Mouse (Mus musculus) cerebellum, adult 2 months (tissue): Measurements from ENCODE around the gene Dusp27. TPM values are rescaled to one million over a fixed set of nuclear protein-coding genes. Genes with fewer than 3 reads are reported as not detected.

ENCODE experiments used
- DNase-seq, 2 experiments: peaks; one replicate each; pipeline ENCODE4 v3.0.0; 2021
- H3K27ac ChIP-seq: fragments of 200-500 bp; 2 replicates; pipeline ENCODE4 v1.5.1; 2012; ENCODE audit warnings: low read length, control low read depth, inconsistent platforms; ENCODE audit not compliant: insufficient read depth
- H3K27me3 ChIP-seq: fragments of 200-500 bp; 2 replicates; pipeline ENCODE4 v1.6.1; 2012; ENCODE audit warnings: inconsistent platforms, mild to moderate bottlenecking, low read length, moderate library complexity; ENCODE audit not compliant: control insufficient read depth, insufficient read depth
- H3K4me1 ChIP-seq: fragments of 200-500 bp; 2 replicates; pipeline ENCODE4 v1.6.1; 2011; ENCODE audit warnings: low read length; ENCODE audit not compliant: control insufficient read depth, insufficient read depth
- H3K4me3 ChIP-seq: fragments of 200-500 bp; replicated peaks from 2 replicates; pipeline ENCODE3; 2011; ENCODE audit warnings: mild to moderate bottlenecking, low read depth, low read length, control low read depth; ENCODE audit not compliant: insufficient read depth
- CTCF ChIP-seq: fragments of 200-500 bp; IDR thresholded peaks from 2 replicates; pipeline ENCODE4 v1.5.1; 2011; ENCODE audit warnings: low read depth, mild to moderate bottlenecking, control low read depth, low read length, moderate library complexity, borderline replicate concordance; ENCODE audit not compliant: insufficient read depth
- POLR2A ChIP-seq: fragments of 200-500 bp; IDR thresholded peaks from 2 replicates; pipeline ENCODE4 v1.6.1; 2011; ENCODE audit warnings: low read length, control low read depth, borderline replicate concordance; ENCODE audit not compliant: insufficient read depth
- WGBS: fragments of 180-500 bp; shearing (Covaris S2); methylation state at CpG from one replicate; pipeline ENCODE4 v1.1.7; 2018; 5-methylcytosine and 5-hydroxymethylcytosine counted together
- polyA plus RNA-seq: library from polyadenylated mRNA; depleted of rRNA; stranded (reverse); fragments of >200 nt; gene quantifications from 2 replicates; pipeline ENCODE4 v1.2.3, GENCODE M21; 2012; rRNA removed

Gene Dusp27
- polyA plus RNA-seq = 0.15 and 0.16 TPM in 2 replicates

DNA sequence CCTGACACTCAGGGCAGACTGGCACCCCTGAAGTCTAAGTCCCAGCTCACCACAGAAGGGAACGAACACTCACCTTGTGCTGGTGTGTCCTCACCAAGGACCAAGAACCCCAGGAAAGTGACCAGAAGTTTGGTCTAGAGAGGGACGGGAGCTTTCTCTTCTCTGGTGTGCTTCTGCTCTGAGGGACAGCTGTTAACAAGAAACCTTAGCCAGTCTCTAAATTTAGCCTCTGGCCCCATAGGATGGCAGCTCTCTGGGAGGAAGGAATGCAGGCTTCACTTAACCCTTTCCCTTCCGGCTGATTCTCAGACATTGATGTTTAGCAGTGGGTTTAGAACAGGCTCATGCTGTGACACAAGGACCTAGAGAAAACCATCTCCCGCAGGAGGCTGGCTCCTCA lies at the start of gene Dusp27:
Gene Dusp27 (minus strand): TSS at position 204 of the 400 bp plus-strand sequence.
- WGBS = 44% methylated on average over 4 of the region's 4 CpGs
- H3K4me1 ChIP-seq = no peaks in the 10 kb centered on the region
- no peaks in the 10 kb centered on the region for H3K27me3 ChIP-seq
- DNase-seq = no peak
- H3K4me3 ChIP-seq = no peak within 1 kb of the TSS
- no peak within 1 kb of the TSS for H3K27ac ChIP-seq
- no peak for TF ChIP-seq CTCF
- no peak for TF ChIP-seq POLR2A

DNA sequence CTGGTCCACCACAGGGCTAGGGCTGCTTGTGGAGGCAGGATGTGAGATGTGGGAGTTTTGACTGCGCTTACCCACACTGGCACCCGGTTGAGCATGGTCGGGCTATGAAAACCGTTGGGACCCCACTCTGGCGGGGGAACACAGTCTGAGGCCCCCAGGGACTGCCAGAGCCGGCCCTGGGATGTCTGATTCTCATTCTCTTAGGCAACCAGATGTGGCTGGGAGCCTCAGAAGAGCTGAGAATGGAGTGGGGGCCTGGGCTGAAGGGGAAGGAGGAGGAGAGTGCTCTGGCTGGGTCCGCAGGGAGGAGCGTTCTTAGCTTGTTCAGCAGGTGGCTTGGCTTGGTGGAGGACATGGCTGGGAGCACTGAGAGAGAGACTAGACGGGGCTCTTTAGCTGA lies 45.9 kb upstream of the Dusp27 start:
- no peak for DNase-seq
- no peak overlapping the region for H3K4me3 ChIP-seq
- TF ChIP-seq CTCF (no peak), POLR2A (no peak)
- no peak overlapping the region for H3K27ac ChIP-seq
- H3K27me3 ChIP-seq = no peaks in the 10 kb centered on the region
- 68% methylated on average over 9 of the region's 9 CpGs for WGBS
- H3K4me1 ChIP-seq = no peaks in the 10 kb centered on the region

GRCm38 (mm10) chr1:166172992-166173391 lies 45.3 kb upstream of the Dusp27 start:
- no peak for DNase-seq
- H3K27ac ChIP-seq = no peak overlapping the region
- TF ChIP-seq CTCF (no peak), POLR2A (no peak)
- WGBS = 60% methylated on average over 3 of the region's 3 CpGs
- H3K27me3 ChIP-seq = no peaks in the 10 kb centered on the region
- H3K4me3 ChIP-seq = no peak overlapping the region
- H3K4me1 ChIP-seq = no peaks in the 10 kb centered on the region

- 92% methylated on average over 12 of the region's 12 CpGs for WGBS
- no peaks in the 10 kb centered on the region for H3K27me3 ChIP-seq
- no peak overlapping the region for H3K27ac ChIP-seq
- no peak for TF ChIP-seq POLR2A
- TF ChIP-seq CTCF = no peak
- H3K4me3 ChIP-seq = no peak overlapping the region
- DNase-seq = no peak
- H3K4me1 ChIP-seq = no peaks in the 10 kb centered on the region
These were observed 43.1 kb upstream of the Dusp27 start for GRCm38 (mm10) chr1:166170852-166171251.

- Histone ChIP-seq H3K4me3 (no peak overlapping the region), H3K27me3 (no peaks in the 10 kb centered on the region), H3K4me1 (no peaks in the 10 kb centered on the region), H3K27ac (no peak overlapping the region)
- 88% methylated on average over 7 of the region's 7 CpGs for WGBS
- TF ChIP-seq POLR2A = no peak
- no peak for TF ChIP-seq CTCF
- no peak for DNase-seq
These were observed 42.0 kb upstream of the Dusp27 start for GRCm38 (mm10) chr1:166169713-166170112.

GRCm38 (mm10) chr1:166168017-166168416 lies 40.3 kb upstream of the Dusp27 start:
- no peaks in the 10 kb centered on the region for H3K4me1 ChIP-seq
- H3K27ac ChIP-seq = no peak overlapping the region
- TF ChIP-seq POLR2A = no peak
- TF ChIP-seq CTCF = no peak
- no peaks in the 10 kb centered on the region for H3K27me3 ChIP-seq
- H3K4me3 ChIP-seq = no peak overlapping the region
- 95% methylated on average over 7 of the region's 7 CpGs for WGBS
- DNase-seq = no peak

DNA sequence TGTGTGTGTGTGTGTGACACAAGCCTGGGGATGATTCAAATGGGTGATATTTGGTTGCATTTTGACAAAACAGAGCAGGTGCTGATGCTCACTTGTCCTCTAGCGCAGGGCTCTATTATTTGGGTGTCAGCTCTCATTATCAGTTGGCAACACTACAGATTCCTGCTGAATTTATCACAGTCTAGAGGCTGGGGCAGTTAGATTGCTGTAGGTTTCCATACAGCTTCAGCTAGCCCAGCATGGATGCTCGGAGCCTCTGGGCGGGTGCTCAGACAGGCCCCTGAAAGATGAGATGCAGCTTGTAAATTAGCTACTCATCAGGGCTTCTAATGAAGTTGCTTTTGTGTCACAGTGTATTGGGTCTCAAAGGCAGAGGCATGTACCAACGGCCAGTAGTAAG lies 39.7 kb upstream of the Dusp27 start:
- H3K4me1 ChIP-seq = no peaks in the 10 kb centered on the region
- DNase-seq = no peak
- H3K27ac ChIP-seq = no peak overlapping the region
- H3K4me3 ChIP-seq = no peak overlapping the region
- TF ChIP-seq POLR2A (no peak), CTCF (no peak)
- H3K27me3 ChIP-seq = no peaks in the 10 kb centered on the region
- 70% methylated on average over 4 of the region's 4 CpGs for WGBS

DNA sequence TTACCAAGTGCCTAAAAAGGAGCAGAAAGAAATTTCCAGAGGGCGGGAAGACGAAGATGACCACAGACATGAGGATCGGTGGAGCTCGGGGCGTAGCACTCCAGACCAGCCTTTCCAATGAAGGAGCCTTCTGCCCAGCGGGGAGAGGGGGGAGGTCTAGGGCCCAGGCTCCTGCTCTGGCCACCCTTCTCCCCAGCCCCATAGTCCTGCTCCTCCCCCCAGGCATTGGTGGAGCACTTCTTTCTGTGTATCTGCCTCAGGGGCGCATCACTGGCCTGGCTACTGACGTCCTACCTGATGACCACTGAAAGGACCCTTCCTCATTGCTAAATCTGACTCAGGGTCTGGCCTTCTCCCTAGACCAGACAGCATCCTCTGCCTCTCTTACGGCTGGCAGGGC lies 37.4 kb upstream of the Dusp27 start:
- Histone ChIP-seq H3K27me3 (no peaks in the 10 kb centered on the region), H3K4me1 (no peaks in the 10 kb centered on the region), H3K27ac (no peak overlapping the region), H3K4me3 (no peak overlapping the region)
- no peak for DNase-seq
- 92% methylated on average over 9 of the region's 9 CpGs for WGBS
- TF ChIP-seq CTCF (no peak), POLR2A (no peak)
